Mouse (Mus musculus): ENCODE measurements around the gene D6Ertd527e.

D6Ertd527e gene

GRCm38 (mm10) chr6:87111493-87111892 lies 6.9 kb downstream of the D6Ertd527e start:
- no peak for DNase-seq (ENCODE audit: low spot score in 2 of 2)

GRCm38 (mm10) chr6:87112125-87112524 lies 7.6 kb downstream of the D6Ertd527e start:
- peak in 1 of 2 experiments; percentile 23 for DNase-seq (ENCODE audit: low spot score in 2 of 2)

- no peak for DNase-seq (ENCODE audit: low spot score in 2 of 2)
Measured at GRCm38 (mm10) chr6:87115981-87116380, 11.4 kb downstream of the D6Ertd527e start.

- DNase-seq (ENCODE audit: low spot score in 2 of 2): no peak
Measured at GRCm38 (mm10) chr6:87116596-87116995, 12.1 kb downstream of the D6Ertd527e start.

- DNase-seq (ENCODE audit: low spot score in 2 of 2): no peak
Measured at GRCm38 (mm10) chr6:87119066-87119837, 14.7 kb downstream of the D6Ertd527e start.

GRCm38 (mm10) chr6:87119975-87120374 lies 15.4 kb downstream of the D6Ertd527e start:
- DNase-seq (ENCODE audit: low spot score in 2 of 2): no peak

GRCm38 (mm10) chr6:87120661-87121060 lies 16.1 kb downstream of the D6Ertd527e start:
- DNase-seq (ENCODE audit: low spot score in 2 of 2): no peak

- no peak for DNase-seq (ENCODE audit: low spot score in 2 of 2)
Measured at GRCm38 (mm10) chr6:87121961-87122360, 17.4 kb downstream of the D6Ertd527e start.

GRCm38 (mm10) chr6:87123406-87123805 lies 18.9 kb downstream of the D6Ertd527e start:
- DNase-seq (ENCODE audit: low spot score in 2 of 2): no peak

GRCm38 (mm10) chr6:87123973-87124372 lies 19.4 kb downstream of the D6Ertd527e start:
- no peak for DNase-seq (ENCODE audit: low spot score in 2 of 2)

GRCm38 (mm10) chr6:87127049-87127753 lies 22.7 kb downstream of the D6Ertd527e start:
- DNase-seq (ENCODE audit: low spot score in 2 of 2): no peak

GRCm38 (mm10) chr6:87129861-87130260 lies 25.3 kb downstream of the D6Ertd527e start:
- peak in 1 of 2 experiments; percentile 28 for DNase-seq (ENCODE audit: low spot score in 2 of 2)

GRCm38 (mm10) chr6:87130628-87131027 lies 26.1 kb downstream of the D6Ertd527e start:
- no peak for DNase-seq (ENCODE audit: low spot score in 2 of 2)

- DNase-seq (ENCODE audit: low spot score in 2 of 2): no peak
Measured at GRCm38 (mm10) chr6:87131078-87131477, 26.5 kb downstream of the D6Ertd527e start.

- DNase-seq (ENCODE audit: low spot score in 2 of 2): no peak
Measured at GRCm38 (mm10) chr6:87133520-87133919, 29.0 kb downstream of the D6Ertd527e start.

GRCm38 (mm10) chr6:87133966-87134546 lies 29.5 kb downstream of the D6Ertd527e start:
- no peak for DNase-seq (ENCODE audit: low spot score in 2 of 2)

GRCm38 (mm10) chr6:87138479-87138878 lies 33.9 kb downstream of the D6Ertd527e start:
- no peak for DNase-seq (ENCODE audit: low spot score in 2 of 2)

- no peak for DNase-seq (ENCODE audit: low spot score in 2 of 2)
Measured at GRCm38 (mm10) chr6:87139796-87140553, 35.4 kb downstream of the D6Ertd527e start.

- DNase-seq (ENCODE audit: low spot score in 2 of 2): no peak
Measured at GRCm38 (mm10) chr6:87142239-87142638, 37.7 kb downstream of the D6Ertd527e start.

GRCm38 (mm10) chr6:87143594-87143993 lies 39.0 kb downstream of the D6Ertd527e start:
- DNase-seq (ENCODE audit: low spot score in 2 of 2): no peak

GRCm38 (mm10) chr6:87147921-87148320 lies 43.4 kb downstream of the D6Ertd527e start:
- no peak for DNase-seq (ENCODE audit: low spot score in 2 of 2)

GRCm38 (mm10) chr6:87150471-87150870 lies 45.9 kb downstream of the D6Ertd527e start:
- DNase-seq (ENCODE audit: low spot score in 2 of 2): no peak

Data from urinary bladder, postnatal 36 days (tissue).